Mouse (Mus musculus) layer of hippocampus, adult 8-10 months (tissue): ENCODE measurements around the gene Cacnb4. TPM values are rescaled to one million over a fixed set of nuclear protein-coding genes. Genes with fewer than 3 reads are reported as not detected.

ENCODE experiments used
- DNase-seq, 2 experiments: peaks; one replicate each; pipeline ENCODE4 v3.0.0; 2022; ENCODE audit warnings: low spot score in 2 of 2
- total RNA-seq, 4 experiments: library from RNA; stranded (reverse); gene quantifications; 2 replicates each; pipeline ENCODE4 v1.2.4; 2022

Cacnb4 gene
- total RNA-seq, 4 experiments from 2014 or later, result 79.3 to 85.5 (median 80.2) TPM

- no peak for DNase-seq
Measured at GRCm38 (mm10) chr2:52476801-52477549, 199.7 kb downstream of the Cacnb4 start.

- no peak for DNase-seq
Measured at GRCm38 (mm10) chr2:52475854-52476253, 200.8 kb downstream of the Cacnb4 start.

- no peak for DNase-seq
Measured at GRCm38 (mm10) chr2:52474570-52474969, 202.1 kb downstream of the Cacnb4 start.

- no peak for DNase-seq
Measured at GRCm38 (mm10) chr2:52471545-52472291, 204.9 kb downstream of the Cacnb4 start.

GRCm38 (mm10) chr2:52470044-52470560 is 206.5 kb downstream of the Cacnb4 start:
- no peak for DNase-seq

- no peak for DNase-seq
Measured at GRCm38 (mm10) chr2:52467629-52468028, 209.0 kb downstream of the Cacnb4 start.

- peak; percentile 22 to 28 for DNase-seq
Measured at GRCm38 (mm10) chr2:52461206-52461967, 215.2 kb downstream of the Cacnb4 start.

- no peak for DNase-seq
Measured at GRCm38 (mm10) chr2:52455606-52456479, 220.8 kb downstream of the Cacnb4 start.

GRCm38 (mm10) chr2:52449818-52450217 is 226.8 kb downstream of the Cacnb4 start:
- no peak for DNase-seq

GRCm38 (mm10) chr2:52448916-52449315 is 227.7 kb downstream of the Cacnb4 start:
- DNase-seq, result no peak

GRCm38 (mm10) chr2:52446648-52447047 is 230.0 kb downstream of the Cacnb4 start:
- DNase-seq, result no peak

- DNase-seq, result no peak
Measured at GRCm38 (mm10) chr2:52442125-52442524, 234.5 kb downstream of the Cacnb4 start.

- no peak for DNase-seq
Measured at GRCm38 (mm10) chr2:52440420-52441015, 236.1 kb downstream of the Cacnb4 start.

- no peak for DNase-seq
Measured at GRCm38 (mm10) chr2:52438437-52438836, 238.2 kb downstream of the Cacnb4 start.

- no peak for DNase-seq
Measured at GRCm38 (mm10) chr2:52438013-52438412, 238.6 kb downstream of the Cacnb4 start.

GRCm38 (mm10) chr2:52435919-52436632 is 240.6 kb downstream of the Cacnb4 start:
- DNase-seq, result no peak

- no peak for DNase-seq
Measured at GRCm38 (mm10) chr2:52433365-52433764, 243.3 kb downstream of the Cacnb4 start.

GRCm38 (mm10) chr2:52427383-52427782 is 249.2 kb downstream of the Cacnb4 start:
- no peak for DNase-seq

GRCm38 (mm10) chr2:52426041-52426440 is 250.6 kb downstream of the Cacnb4 start:
- no peak for DNase-seq

- DNase-seq, result no peak
Measured at GRCm38 (mm10) chr2:52425523-52425795, 251.2 kb downstream of the Cacnb4 start.
